In the genomic region with DNA sequence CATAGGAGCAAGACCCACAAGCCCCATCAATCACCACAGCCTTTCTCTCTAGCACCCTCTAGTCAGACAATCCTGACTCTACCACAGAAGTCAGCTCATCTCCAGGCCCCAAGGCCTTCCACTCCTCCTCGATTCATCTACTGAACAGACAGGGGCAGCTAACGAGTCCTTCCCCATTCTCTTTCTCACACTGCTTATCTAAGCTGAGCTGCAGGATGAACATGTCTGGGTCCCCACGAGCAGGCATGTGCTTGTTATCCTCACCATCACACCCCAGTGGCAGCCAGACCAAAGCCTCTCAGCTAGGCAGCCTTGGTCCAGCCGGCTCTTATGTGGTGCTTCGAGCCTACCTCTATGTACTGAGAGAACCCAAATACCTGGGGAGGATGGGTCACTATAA, we compare ENCODE assay signal across 24 mouse cellular contexts. TPM values are rescaled to one million over a fixed set of nuclear protein-coding genes. Genes with fewer than 3 reads are reported as not detected.
DNase-seq lines count a peak whose midpoint lies in the region; ATAC-seq and TF ChIP-seq lines count a peak whose summit lies in the region.
"Had no signal": no experiment of that assay in that cellular context is flagged by ENCODE, and none has a peak within 500 bp of the region (broad histone marks: within the 10 kb centered on the region; RNA-seq: fewer than 3 reads in every experiment).

No protein-coding gene starts in this region.

- no peaks in the 10 kb centered on the region for H3K9me3 ChIP-seq in heart, postnatal 0 days (replicated peaks; ENCODE audit: control insufficient read depth, low read length)
- no peaks in the 10 kb centered on the region for H3K9me3 ChIP-seq in liver, embryonic 15.5 days (replicated peaks)
- H3K9me3 ChIP-seq: embryonic facial prominence, embryonic 12.5 days; heart, embryonic 10.5 days; limb, embryonic 10.5 days; limb, embryonic 15.5 days; lung, embryonic 15.5 days; megakaryocyte, embryonic 14.5 days had no signal

- no peak for ATAC-seq in heart, postnatal 0 days (ENCODE audit: insufficient read depth, low read depth)
- ATAC-seq in erythroid progenitor cell, adult 5-6 weeks (replicated peaks; ENCODE audit: low FRiP score, poor library complexity, severe bottlenecking): peak; percentile 54
- no peak for ATAC-seq in liver, embryonic 15.5 days (ENCODE audit: insufficient read depth)
- ATAC-seq: activated CD4-positive, CD25-positive, alpha-beta regulatory T cell, adult 4 months; intestine, postnatal 0 days had no signal

- TF ChIP-seq CTCF in heart, postnatal 0 days (IDR thresholded peaks at IDR 0.05; ENCODE audit: low read depth): no peak
- no peak for TF ChIP-seq CTCF in small intestine, adult 2 months (IDR thresholded peaks at IDR 0.05; ENCODE audit: extremely low read depth, insufficient read length, insufficient replicate concordance, low read depth, low read length)

- peak overlapping the region; percentile 16; the same call in 1 of the 2 replicates for H3K27ac ChIP-seq in heart, postnatal 0 days (ENCODE audit: low read depth)
- H3K27ac ChIP-seq in liver, embryonic 15.5 days (replicated peaks): peak overlapping the region; percentile 19; the same call in 1 of the 2 replicates
- H3K27ac ChIP-seq in small intestine, adult 2 months (ENCODE audit: insufficient read depth, low read depth, low read length): peak overlapping the region; percentile 3; the same call in 1 of the 2 replicates
- H3K27ac ChIP-seq: embryonic facial prominence, embryonic 12.5 days; heart, embryonic 10.5 days; hindbrain, embryonic 14.5 days; limb, embryonic 10.5 days; limb, embryonic 15.5 days; lung, embryonic 15.5 days had no signal

- DNase-seq in heart, postnatal 0 days (ENCODE audit: low spot score): no peak
- no peak for DNase-seq in heart, postnatal 14 days
- DNase-seq in gastrocnemius, postnatal 25 days: no peak
- DNase-seq in right cerebral cortex, postnatal 4 days: no peak
- DNase-seq: B cell, adult 2 months; embryo, embryonic 11 days; layer of hippocampus, postnatal 36 days; midbrain, embryonic 14.5 days; thymus, adult 2 months; thymus, postnatal 36 days had no signal

- intact Hi-C loops in heart, postnatal 14 days (cut with DNase I): no loop called here

- no peak overlapping the region for H3K9ac ChIP-seq in heart, postnatal 0 days (replicated peaks; ENCODE audit: low read depth, low read length)
- H3K9ac ChIP-seq in liver, embryonic 15.5 days: no peak overlapping the region
- H3K9ac ChIP-seq: embryonic facial prominence, embryonic 12.5 days; hindbrain, embryonic 14.5 days; limb, embryonic 15.5 days; lung, embryonic 15.5 days had no signal

- no peaks in the 10 kb centered on the region for H3K27me3 ChIP-seq in heart, postnatal 0 days (ENCODE audit: control insufficient read depth, insufficient read depth, low read length)
- no peaks in the 10 kb centered on the region for H3K27me3 ChIP-seq in liver, embryonic 15.5 days
- H3K27me3 ChIP-seq in small intestine, adult 2 months (ENCODE audit: control insufficient read depth, insufficient read depth, low read length): no peaks in the 10 kb centered on the region
- H3K27me3 ChIP-seq: embryonic facial prominence, embryonic 12.5 days; limb, embryonic 15.5 days; lung, embryonic 15.5 days; megakaryocyte, embryonic 14.5 days had no signal

- H3K4me3 ChIP-seq in heart, postnatal 0 days (ENCODE audit: low read depth, low read length): no peak overlapping the region
- H3K4me3 ChIP-seq in liver, embryonic 15.5 days (replicated peaks): no peak overlapping the region
- no peak overlapping the region for H3K4me3 ChIP-seq in small intestine, adult 2 months (ENCODE audit: low read depth, low read length)
- H3K4me3 ChIP-seq: embryonic facial prominence, embryonic 12.5 days; heart, embryonic 10.5 days; limb, embryonic 10.5 days; limb, embryonic 15.5 days; lung, embryonic 15.5 days; megakaryocyte, embryonic 14.5 days had no signal

- no peaks in the 10 kb centered on the region for H3K4me1 ChIP-seq in heart, postnatal 0 days (ENCODE audit: control insufficient read depth, insufficient read depth)
- peaks cover 16% of the 10 kb centered on the region for H3K4me1 ChIP-seq in liver, embryonic 15.5 days (replicated peaks)
- no peaks in the 10 kb centered on the region for H3K4me1 ChIP-seq in small intestine, adult 2 months (ENCODE audit: control insufficient read depth, insufficient read depth, insufficient read length, low read length)
- H3K4me1 ChIP-seq: embryonic facial prominence, embryonic 12.5 days; heart, embryonic 10.5 days; limb, embryonic 10.5 days; limb, embryonic 15.5 days; lung, embryonic 15.5 days had no signal

- no peak for TF ChIP-seq POLR2A in small intestine, adult 2 months (IDR thresholded peaks at IDR 0.05; ENCODE audit: low read depth, low read length)

- WGBS in heart, postnatal 0 days: 71% methylated on average over 5 of the region's 5 CpGs
- WGBS in liver, embryonic 15.5 days (ENCODE audit: insufficient replicate concordance): 44% methylated on average over 5 of the region's 5 CpGs
- WGBS in small intestine, adult 2 months: 35% methylated on average over 5 of the region's 5 CpGs

- H3K4me2 ChIP-seq in heart, postnatal 0 days (ENCODE audit: low read depth, low read length): no peak overlapping the region
- H3K4me2 ChIP-seq in liver, embryonic 15.5 days: no peak overlapping the region
- H3K4me2 ChIP-seq: embryonic facial prominence, embryonic 12.5 days; hindbrain, embryonic 14.5 days; limb, embryonic 15.5 days; lung, embryonic 15.5 days had no signal

- no peak for TF ChIP-seq EP300 in heart, postnatal 0 days (IDR thresholded peaks at IDR 0.05; ENCODE audit: low read depth)

- peaks cover 94% of the 10 kb centered on the region for H3K36me3 ChIP-seq in heart, postnatal 0 days (replicated peaks; ENCODE audit: control insufficient read depth, insufficient read depth, low read length)
- peaks cover 96% of the 10 kb centered on the region for H3K36me3 ChIP-seq in liver, embryonic 15.5 days (replicated peaks)
- peaks cover 84% of the 10 kb centered on the region for H3K36me3 ChIP-seq in small intestine, adult 2 months (ENCODE audit: control insufficient read depth, insufficient read depth, low read length)

RNA-seq across cellular contexts. Expression of a gene that starts 7.2 kb away (rescaled TPM):
- total RNA-seq in heart, postnatal 0 days (2014; rRNA removed; ENCODE audit: low replicate concordance): 0.54 and 3.3 TPM in 2 replicates
- 0.94 and 1.9 TPM in 2 replicates for polyA plus RNA-seq in heart, postnatal 0 days (2015; fragmentation: Nextera tagmentation; extraction: Ambion mirVana)
- 1 to 10 TPM; 1.9 to 2.5 TPM for total RNA-seq in heart, postnatal 14 days (2021)
- total RNA-seq in erythroid progenitor cell, adult 5-6 weeks (2015; ENCODE audit: low replicate concordance): 5.4 and 24.7 TPM in 2 replicates
- total RNA-seq in erythroid progenitor cell, adult 5-6 weeks (2017; ENCODE audit: low replicate concordance): 3.3 TPM in 1 of 2 replicates, not detected in the other
- 2.3 and 2.8 TPM in 2 replicates for polyA plus RNA-seq in liver, embryonic 15.5 days (2015; fragmentation: Nextera tagmentation; extraction: Ambion mirVana)
- polyA plus RNA-seq in small intestine, adult 2 months (2012; rRNA removed): 7.3 and 11.4 TPM in 2 replicates
- total RNA-seq in gastrocnemius, postnatal 25 days (2021): under 1 TPM; 0.46 to 0.75 TPM
- total RNA-seq: hematopoietic stem cell, adult 5-6 weeks; monocyte, adult 5-6 weeks had no signal

RNA-seq across cellular contexts. Expression of a gene that starts 9.0 kb away (rescaled TPM):
- 106 and 130 TPM in 2 replicates for total RNA-seq in heart, postnatal 0 days (2014; rRNA removed; ENCODE audit: low replicate concordance)
- polyA plus RNA-seq in heart, postnatal 0 days (2015; fragmentation: Nextera tagmentation; extraction: Ambion mirVana): 130 and 133 TPM in 2 replicates
- total RNA-seq in heart, postnatal 14 days (2021): 10 to 100 TPM; 66.3 to 67.3 TPM
- 67.4 and 73.8 TPM in 2 replicates for total RNA-seq in erythroid progenitor cell, adult 5-6 weeks (2015; ENCODE audit: low replicate concordance)
- total RNA-seq in erythroid progenitor cell, adult 5-6 weeks (2017; ENCODE audit: low replicate concordance): 32.9 and 98.7 TPM in 2 replicates
- polyA plus RNA-seq in liver, embryonic 15.5 days (2015; fragmentation: Nextera tagmentation; extraction: Ambion mirVana): 60.6 and 65.5 TPM in 2 replicates
- polyA plus RNA-seq in small intestine, adult 2 months (2012; rRNA removed): 69.3 and 131 TPM in 2 replicates
- total RNA-seq in gastrocnemius, postnatal 25 days (2021): 10 to 100 TPM; 91.2 to 92.1 TPM

RNA-seq across cellular contexts. Expression of a gene that starts 9.2 kb away (rescaled TPM):
- 0.08 and 0.61 TPM in 2 replicates for total RNA-seq in heart, postnatal 0 days (2014; rRNA removed; ENCODE audit: low replicate concordance)
- 3.0 and 3.4 TPM in 2 replicates for polyA plus RNA-seq in heart, postnatal 0 days (2015; fragmentation: Nextera tagmentation; extraction: Ambion mirVana)
- 1 to 10 TPM; 1.9 to 2.4 TPM for total RNA-seq in heart, postnatal 14 days (2021)
- total RNA-seq in erythroid progenitor cell, adult 5-6 weeks (2015; ENCODE audit: low replicate concordance): 3.2 and 4.2 TPM in 2 replicates
- total RNA-seq in erythroid progenitor cell, adult 5-6 weeks (2017; ENCODE audit: low replicate concordance): 6.8 and 7.2 TPM in 2 replicates
- polyA plus RNA-seq in liver, embryonic 15.5 days (2015; fragmentation: Nextera tagmentation; extraction: Ambion mirVana): 3.4 and 4.1 TPM in 2 replicates
- 1.2 and 1.6 TPM in 2 replicates for polyA plus RNA-seq in small intestine, adult 2 months (2012; rRNA removed)
- 1 to 10 TPM; 1.6 to 2.2 TPM for total RNA-seq in gastrocnemius, postnatal 25 days (2021)

RNA-seq across cellular contexts. Expression of a gene that starts 9.3 kb away (rescaled TPM):
- total RNA-seq in heart, postnatal 0 days (2014; rRNA removed; ENCODE audit: low replicate concordance): 36.9 and 41.9 TPM in 2 replicates
- 120 and 123 TPM in 2 replicates for polyA plus RNA-seq in heart, postnatal 0 days (2015; fragmentation: Nextera tagmentation; extraction: Ambion mirVana)
- 10 to 100 TPM; 63.8 to 65.6 TPM for total RNA-seq in heart, postnatal 14 days (2021)
- total RNA-seq in erythroid progenitor cell, adult 5-6 weeks (2015; ENCODE audit: low replicate concordance): 8.4 and 43.6 TPM in 2 replicates
- total RNA-seq in erythroid progenitor cell, adult 5-6 weeks (2017; ENCODE audit: low replicate concordance): 40.8 and 59.9 TPM in 2 replicates
- 32.4 and 35.4 TPM in 2 replicates for polyA plus RNA-seq in liver, embryonic 15.5 days (2015; fragmentation: Nextera tagmentation; extraction: Ambion mirVana)
- polyA plus RNA-seq in small intestine, adult 2 months (2012; rRNA removed): 26.6 and 46.5 TPM in 2 replicates
- total RNA-seq in gastrocnemius, postnatal 25 days (2021): 10 to 100 TPM; 54.1 to 55.6 TPM

RNA-seq across cellular contexts. Expression of a gene that starts 12.8 kb away (rescaled TPM):
- total RNA-seq in heart, postnatal 0 days (2014; rRNA removed; ENCODE audit: low replicate concordance): 11.9 and 19.7 TPM in 2 replicates
- 26.2 and 27.1 TPM in 2 replicates for polyA plus RNA-seq in heart, postnatal 0 days (2015; fragmentation: Nextera tagmentation; extraction: Ambion mirVana)
- 10 to 100 TPM; 14.4 to 16.4 TPM for total RNA-seq in heart, postnatal 14 days (2021)
- total RNA-seq in erythroid progenitor cell, adult 5-6 weeks (2015; ENCODE audit: low replicate concordance): 31.4 and 56.2 TPM in 2 replicates
- total RNA-seq in erythroid progenitor cell, adult 5-6 weeks (2017; ENCODE audit: low replicate concordance): 12.5 and 22.3 TPM in 2 replicates
- polyA plus RNA-seq in liver, embryonic 15.5 days (2015; fragmentation: Nextera tagmentation; extraction: Ambion mirVana): 23.4 and 26.1 TPM in 2 replicates
- 23.7 and 37.9 TPM in 2 replicates for polyA plus RNA-seq in small intestine, adult 2 months (2012; rRNA removed)
- total RNA-seq in gastrocnemius, postnatal 25 days (2021): 10 to 100 TPM in 1 of 2 experiments, 1 to 10 TPM in 1; 8.4 to 10.3 TPM
